Mouse (Mus musculus): ENCODE results near the gene Tspear.
A peak's percentile ranks its signal among the peaks of the same experiment; 100 is the strongest.
"Not testable (repeated sequence)": the region's sequence is repeated elsewhere in the genome, so short reads cannot be mapped to it uniquely, and the experiment has no call there.

Gene Tspear

DNA sequence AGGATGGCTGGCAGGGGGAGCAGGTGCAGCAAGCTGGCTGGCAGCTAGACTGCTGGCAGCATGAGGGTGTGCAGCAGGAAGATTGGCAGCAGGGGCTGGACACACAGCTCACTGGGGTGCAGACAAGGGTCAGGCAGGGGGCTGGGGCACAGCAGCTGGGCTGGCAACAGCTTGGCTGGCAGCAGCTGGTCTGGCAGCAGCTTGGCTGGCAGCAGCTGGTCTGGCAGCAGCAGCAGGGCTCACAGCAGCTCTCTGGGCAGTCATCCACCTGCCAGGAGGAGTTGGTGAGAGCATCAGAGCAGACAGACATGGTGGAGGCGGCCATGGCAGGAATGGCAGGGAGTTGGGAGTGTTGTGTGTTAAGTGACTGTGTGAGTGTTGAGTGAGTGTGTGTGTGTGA is 101.5 kb downstream of the Tspear start, which contains the start of gene Gm7137:
TSS of gene Gm7137 (minus strand) at position 325 of the 400 bp plus-strand sequence.
- not testable (repeated sequence) for DNase-seq (ENCODE audit: low read depth, low spot score)

DNA sequence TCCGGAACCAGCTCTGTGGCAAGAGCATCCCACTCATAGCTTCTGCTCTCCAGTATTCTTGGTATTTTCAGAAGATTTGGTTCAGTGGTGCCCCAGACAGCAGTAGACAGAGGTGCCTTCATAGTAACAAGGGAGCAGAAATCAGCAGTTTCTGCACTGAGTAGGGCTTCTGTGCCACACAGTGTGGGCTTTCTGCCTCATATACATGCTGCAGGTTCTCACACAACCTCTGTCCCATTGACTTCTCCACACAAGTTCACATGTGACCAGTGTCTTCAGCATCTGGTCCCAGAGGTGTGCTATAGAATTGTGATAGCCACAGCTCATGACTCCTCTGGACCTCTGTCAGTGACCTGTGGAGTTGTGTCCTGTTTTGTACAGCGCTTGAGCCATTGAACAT is 102.3 kb downstream of the Tspear start:
- no peak for DNase-seq (ENCODE audit: low read depth, low spot score)

DNA sequence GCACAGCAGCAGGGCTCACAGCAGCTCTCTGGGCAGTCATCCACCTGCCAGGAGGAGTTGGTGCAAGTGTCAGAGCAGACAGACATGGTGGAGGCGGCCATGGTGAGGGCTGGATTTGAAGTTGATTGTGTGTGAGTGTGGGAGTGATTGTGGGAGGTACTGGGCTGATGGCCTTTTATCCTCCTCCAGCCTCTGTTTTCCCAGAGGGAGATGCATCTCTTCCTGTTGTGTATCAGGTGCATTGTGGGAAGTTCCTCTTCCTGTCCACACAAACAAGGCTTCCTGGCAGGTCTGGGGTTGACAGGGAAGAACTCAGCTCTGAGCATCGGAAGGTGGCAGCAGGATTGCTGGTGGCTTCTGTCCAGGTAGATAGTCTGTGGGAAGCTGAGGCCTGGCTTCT is 108.6 kb downstream of the Tspear start, which contains the start of gene Gm9639:
TSS of gene Gm9639 (minus strand) at position 101 of the 400 bp plus-strand sequence.
- no peak for DNase-seq (ENCODE audit: low read depth, low spot score)

DNA sequence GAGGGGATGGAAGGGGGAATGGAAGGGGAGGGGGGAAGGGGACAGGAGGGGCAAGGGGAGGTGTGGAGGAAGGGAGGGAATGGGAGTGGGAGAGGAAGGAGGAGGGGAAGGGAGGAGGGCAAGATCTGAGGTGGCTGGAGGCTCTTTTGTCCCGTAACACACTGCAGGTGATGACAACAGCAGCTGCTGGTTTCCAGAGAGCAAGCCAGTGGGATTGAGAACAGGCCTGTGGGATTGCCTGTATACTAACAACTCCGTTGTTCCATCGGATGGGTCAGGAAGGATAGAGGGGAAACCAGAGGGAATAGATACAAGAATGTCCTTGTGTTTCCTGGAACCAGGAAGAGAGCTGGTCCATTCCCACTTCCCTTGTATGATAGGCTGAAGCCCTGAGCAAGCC is 111.3 kb downstream of the Tspear start:
- DNase-seq (ENCODE audit: low read depth, low spot score), result no peak

DNA sequence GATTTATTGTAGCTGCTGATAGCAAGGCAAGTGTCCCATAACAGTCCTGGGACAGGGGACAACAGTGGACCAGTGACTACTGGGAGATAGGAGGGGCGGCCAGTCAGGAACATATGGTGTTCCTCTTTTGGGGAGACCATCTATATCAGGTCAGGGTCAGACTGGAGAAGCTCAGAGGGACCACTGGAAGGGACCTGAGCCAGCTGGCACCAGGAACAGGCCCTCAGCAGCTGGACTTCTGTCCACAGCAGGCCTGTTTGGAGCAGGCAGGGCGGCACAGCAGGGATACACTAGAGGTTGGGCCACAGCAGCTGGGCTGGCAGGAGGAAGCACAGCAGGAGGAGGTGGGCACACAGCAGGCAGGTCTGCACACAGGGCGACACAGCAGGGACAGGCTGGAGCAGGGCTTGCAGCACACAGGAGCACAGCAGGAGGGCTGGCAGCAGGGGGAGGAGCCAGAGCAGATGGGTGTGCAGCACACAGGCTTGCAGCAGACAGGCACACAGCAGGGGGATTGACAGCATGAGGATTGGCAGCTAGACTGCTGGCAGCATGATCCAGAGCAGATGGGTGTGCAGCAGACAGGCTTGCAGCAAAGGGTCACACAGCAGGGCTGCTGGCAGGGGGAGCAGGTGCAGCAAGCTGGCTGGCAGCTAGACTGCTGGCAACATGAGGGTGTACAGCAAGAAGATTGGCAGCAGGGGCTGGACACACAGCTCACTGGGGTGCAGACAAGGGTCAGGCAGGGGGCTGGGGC is 112.0 kb downstream of the Tspear start:
- not testable (repeated sequence) for DNase-seq (ENCODE audit: low read depth, low spot score)

- DNase-seq (ENCODE audit: low read depth, low spot score), result no peak
Observed at GRCm38 (mm10) chr10:77798921-77799508, 112.6 kb downstream of the Tspear start, which contains the start of gene Gm19668. TSS of gene Gm19668 (minus strand) at chr10:77799133.

- DNase-seq (ENCODE audit: low read depth, low spot score), result no peak
Observed at GRCm38 (mm10) chr10:77804095-77804494, 117.7 kb downstream of the Tspear start.

DNA sequence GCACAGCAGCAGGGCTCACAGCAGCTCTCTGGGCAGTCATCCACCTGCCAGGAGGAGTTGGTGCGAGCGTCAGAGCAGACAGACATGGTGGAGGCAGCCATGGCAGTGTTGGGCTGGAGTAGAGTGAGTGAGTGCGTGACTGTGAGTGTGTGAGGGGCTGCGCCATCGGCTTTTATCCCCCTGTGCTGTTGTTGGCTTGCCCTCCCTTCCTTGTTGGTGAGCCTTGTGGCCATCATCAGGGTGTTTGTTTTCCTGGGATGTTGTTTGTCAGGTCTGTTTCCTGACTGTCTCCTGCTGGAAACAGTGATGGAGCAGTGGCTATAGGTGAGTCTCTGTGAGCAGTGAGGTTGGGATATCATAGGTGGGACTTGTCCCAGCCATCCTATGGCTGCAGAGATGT is 125.4 kb downstream of the Tspear start, which contains the start of gene Gm9507:
TSS of gene Gm9507 (minus strand) at position 101 of the 400 bp plus-strand sequence.
- DNase-seq (ENCODE audit: low read depth, low spot score), result no peak

GRCm38 (mm10) chr10:77814382-77814781 is 128.0 kb downstream of the Tspear start, which contains the start of gene Gm2696:
TSS of gene Gm2696 (plus strand) at chr10:77814682.
- no peak for DNase-seq (ENCODE audit: low read depth, low spot score)

- DNase-seq (ENCODE audit: low read depth, low spot score), result peak; percentile 5
Observed at GRCm38 (mm10) chr10:77815514-77815913, 129.1 kb downstream of the Tspear start.

DNA sequence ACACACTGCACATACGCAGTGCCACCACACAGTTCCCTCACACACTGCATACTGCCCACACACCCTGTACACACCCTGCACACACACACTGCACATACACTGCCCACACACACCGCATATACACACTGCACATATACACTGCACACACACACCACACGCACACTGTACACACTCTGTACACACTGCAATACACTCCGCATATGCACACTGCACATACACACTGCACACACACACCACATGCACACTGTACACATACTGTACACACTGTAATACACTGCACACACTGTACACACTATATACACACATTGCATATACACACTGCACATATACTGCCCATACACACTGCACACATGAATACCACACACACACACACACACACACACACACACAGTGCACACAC is 132.2 kb downstream of the Tspear start:
- DNase-seq (ENCODE audit: low read depth, low spot score), result no peak

GRCm38 (mm10) chr10:77819203-77819602 is 132.8 kb downstream of the Tspear start:
- DNase-seq (ENCODE audit: low read depth, low spot score), result no peak

DNA sequence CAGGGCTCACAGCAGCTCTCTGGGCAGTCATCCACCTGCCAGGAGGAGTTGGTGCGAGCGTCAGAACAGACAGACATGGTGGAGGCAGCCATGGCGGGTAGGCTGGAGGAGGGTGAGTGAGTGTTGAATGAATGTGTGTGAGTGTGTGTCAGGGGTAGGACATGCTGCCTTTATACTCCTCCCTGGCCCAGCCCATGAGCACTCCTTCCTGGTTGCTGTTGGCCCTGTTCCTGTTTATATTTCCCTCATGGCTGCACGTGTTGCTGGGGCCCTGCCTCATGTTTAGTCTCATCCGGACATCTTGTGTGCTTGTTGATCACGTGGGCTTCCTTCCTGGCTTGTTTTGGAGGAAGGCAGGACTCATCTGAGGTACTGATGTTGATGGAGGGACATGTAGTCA is 140.6 kb downstream of the Tspear start, which contains the start of gene Krtap10-4:
TSS of gene Krtap10-4 (minus strand) at position 145 of the 400 bp plus-strand sequence.
- DNase-seq (ENCODE audit: low read depth, low spot score), result no peak

DNA sequence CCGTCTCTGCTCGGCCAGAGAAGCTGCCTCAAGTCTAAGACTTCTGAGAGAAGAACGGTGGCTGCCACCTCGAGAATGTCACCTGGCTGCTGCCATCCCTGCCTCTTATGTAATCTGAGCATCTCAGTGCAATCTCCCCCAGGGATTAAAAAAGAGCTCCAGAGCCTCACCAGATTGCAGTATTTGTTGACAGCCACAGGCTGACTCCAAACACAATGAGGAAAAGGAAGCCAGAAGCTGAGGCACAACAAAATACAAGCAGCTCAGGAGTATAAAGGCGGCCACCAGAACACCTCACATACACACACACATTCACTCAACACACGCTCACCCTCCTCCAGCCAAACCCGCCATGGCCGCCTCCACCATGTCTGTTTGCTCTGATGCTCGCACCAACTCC is 149.3 kb downstream of the Tspear start, which contains the start of gene Krtap10-10:
TSS of gene Krtap10-10 (plus strand) at position 301 of the 400 bp plus-strand sequence.
- DNase-seq (ENCODE audit: low read depth, low spot score), result no peak

GRCm38 (mm10) chr10:77839006-77839405 is 152.6 kb downstream of the Tspear start:
- no peak for DNase-seq (ENCODE audit: low read depth, low spot score)

DNA sequence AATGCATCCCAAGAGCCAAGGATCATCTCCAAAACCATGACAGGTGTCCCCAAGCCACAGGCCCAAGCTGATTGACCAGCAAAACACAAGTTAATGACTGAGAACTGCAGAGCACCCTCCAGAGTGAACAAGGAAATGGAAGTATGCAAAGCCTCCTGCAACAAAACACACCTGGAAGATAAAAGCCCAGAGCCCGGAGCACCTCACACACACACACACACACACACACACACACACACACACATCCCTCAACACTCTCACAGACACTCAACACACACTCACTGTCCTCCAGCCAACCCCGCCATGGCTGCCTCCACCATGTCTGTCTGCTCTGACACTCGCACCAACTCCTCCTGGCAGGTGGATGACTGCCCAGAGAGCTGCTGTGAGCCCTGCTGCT is 160.1 kb downstream of the Tspear start, which contains the start of gene Gm36176:
TSS of gene Gm36176 (plus strand) at position 301 of the 400 bp plus-strand sequence.
- no peak for DNase-seq (ENCODE audit: low read depth, low spot score)

GRCm38 (mm10) chr10:77846961-77847360 is 160.6 kb downstream of the Tspear start:
- DNase-seq (ENCODE audit: low read depth, low spot score), result no peak

DNA sequence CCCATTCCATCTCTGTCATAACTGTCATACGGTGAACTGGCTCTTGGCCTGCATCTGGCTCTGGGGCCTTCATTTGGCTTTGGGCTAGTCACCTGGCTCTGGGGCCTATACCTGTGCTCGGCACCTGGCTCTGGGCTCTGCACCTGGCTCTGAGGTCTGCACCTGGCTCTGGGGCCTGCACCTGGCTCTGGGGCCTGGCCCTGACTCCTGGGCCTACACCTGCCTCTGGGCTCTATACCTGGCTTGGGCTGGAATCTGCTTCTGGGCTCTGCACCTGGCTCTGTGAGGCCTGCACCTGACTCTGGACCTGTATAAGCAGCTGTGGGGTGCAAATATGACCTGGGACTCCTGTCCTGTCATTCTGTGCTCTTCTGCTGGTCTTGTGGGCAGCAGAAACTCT is 161.2 kb downstream of the Tspear start:
- no peak for DNase-seq (ENCODE audit: low read depth, low spot score)

- DNase-seq (ENCODE audit: low read depth, low spot score), result no peak
Observed at GRCm38 (mm10) chr10:77852559-77852958, 166.2 kb downstream of the Tspear start, which contains the start of gene Gm10318. TSS of gene Gm10318 (plus strand) at chr10:77852859.

DNA sequence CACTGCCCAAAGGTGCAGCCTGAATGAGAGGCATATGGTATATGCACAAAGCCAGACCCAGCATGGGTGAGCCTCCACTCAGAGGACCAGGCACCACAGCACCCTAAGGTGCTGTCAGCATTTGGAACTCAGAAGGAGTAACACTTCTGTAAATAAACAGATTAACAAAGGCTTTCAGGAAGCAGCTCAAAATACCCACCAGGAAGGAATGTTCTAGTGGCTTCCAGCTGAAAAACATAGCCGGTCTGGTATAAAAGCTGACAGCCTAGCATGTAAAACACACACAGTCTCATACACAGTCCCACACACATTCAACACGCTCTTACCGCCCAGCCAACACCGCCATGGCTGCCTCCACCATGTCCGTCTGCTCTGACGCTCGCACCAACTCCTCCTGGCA is 175.3 kb downstream of the Tspear start, which contains the start of gene Gm3285:
TSS of gene Gm3285 (plus strand) at position 301 of the 400 bp plus-strand sequence.
- DNase-seq (ENCODE audit: low read depth, low spot score), result no peak

GRCm38 (mm10) chr10:77864067-77864761 is 177.8 kb downstream of the Tspear start:
- DNase-seq (ENCODE audit: low read depth, low spot score), result no peak

GRCm38 (mm10) chr10:77864762-77865143 is 178.4 kb downstream of the Tspear start:
- no peak for DNase-seq (ENCODE audit: low read depth, low spot score)

Data from retina, postnatal 7 days (tissue).